Comparison of ENCODE assay signal across 13 mouse cellular contexts in genomic region chr5:51595644-51596043, GRCm38 (mm10). TPM values are rescaled to one million over a fixed set of nuclear protein-coding genes. Genes with fewer than 3 reads are reported as not detected.
DNase-seq lines count a peak whose midpoint lies in the region; ATAC-seq and TF ChIP-seq lines count a peak whose summit lies in the region.
"Had no signal": no experiment of that assay in that cellular context is flagged by ENCODE, and none has a peak within 500 bp of the region (broad histone marks: within the 10 kb centered on the region; RNA-seq: fewer than 3 reads in every experiment).

No protein-coding gene starts in this region.

- peaks cover 4% of the 10 kb centered on the region; the same call in 1 of the 2 replicates for H3K4me1 ChIP-seq in kidney, adult 2 months (ENCODE audit: control insufficient read depth, insufficient read depth, low read length)
- peaks cover 11% of the 10 kb centered on the region for H3K4me1 ChIP-seq in kidney, embryonic 16.5 days (ENCODE audit: insufficient read depth, low read length)
- H3K4me1 ChIP-seq in brown adipose tissue, adult 24 weeks (ENCODE audit: control insufficient read depth, insufficient read depth, insufficient read length, low read length) = no peaks in the 10 kb centered on the region
- H3K4me1 ChIP-seq: forebrain, embryonic 15.5 days; neural tube, embryonic 12.5 days had no signal

- H3K9ac ChIP-seq in kidney, embryonic 16.5 days (replicated peaks; ENCODE audit: low read length) = no peak overlapping the region
- H3K9ac ChIP-seq: forebrain, embryonic 15.5 days; lung, embryonic 14.5 days; neural tube, embryonic 12.5 days; stomach, embryonic 15.5 days had no signal

- no peak for ATAC-seq in kidney, embryonic 16.5 days (ENCODE audit: low FRiP score, low TSS enrichment)
- ATAC-seq: forebrain, embryonic 15.5 days; intestine, postnatal 0 days had no signal

- 73% methylated on average over 9 of the region's 9 CpGs for WGBS in kidney, adult 2 months
- WGBS in kidney, embryonic 16.5 days = 84% methylated on average over 9 of the region's 9 CpGs

- H3K4me2 ChIP-seq in kidney, embryonic 16.5 days (replicated peaks; ENCODE audit: low read depth, low read length) = no peak overlapping the region
- H3K4me2 ChIP-seq: forebrain, embryonic 15.5 days; lung, embryonic 14.5 days; neural tube, embryonic 12.5 days; stomach, embryonic 15.5 days had no signal

- intact Hi-C loops in gastrocnemius, postnatal 14 days (cut with DNase I; ENCODE audit: low total_unique reads) = no loop called here

- no peaks in the 10 kb centered on the region for H3K9me3 ChIP-seq in kidney, embryonic 16.5 days (ENCODE audit: low read length)
- H3K9me3 ChIP-seq: forebrain, embryonic 15.5 days; neural tube, embryonic 12.5 days; stomach, embryonic 15.5 days had no signal

- peak; percentile 52 for DNase-seq in kidney, adult 2 months
- peak; percentile 73 for DNase-seq in gastrocnemius, postnatal 14 days
- peak; percentile 11 for DNase-seq in lung, postnatal 14 days
- DNase-seq in T-cell, adult 2 months (ENCODE audit: low spot score) = no peak
- DNase-seq in layer of hippocampus, adult 9-11 months = no peak
- DNase-seq in layer of hippocampus, postnatal 25 days (ENCODE audit: extremely low spot score in 1 of 2, low spot score in 1 of 2) = no peak
- DNase-seq: lung, embryonic 14.5 days had no signal

- no peaks in the 10 kb centered on the region for H3K36me3 ChIP-seq in kidney, adult 2 months (ENCODE audit: control insufficient read depth, insufficient read depth, low read length)
- no peaks in the 10 kb centered on the region for H3K36me3 ChIP-seq in kidney, embryonic 16.5 days (ENCODE audit: insufficient read depth, low read length)
- H3K36me3 ChIP-seq: forebrain, embryonic 15.5 days; neural tube, embryonic 12.5 days; stomach, embryonic 15.5 days had no signal

- no peak overlapping the region for H3K4me3 ChIP-seq in kidney, adult 2 months (ENCODE audit: insufficient read depth, low read depth, low read length)
- H3K4me3 ChIP-seq in kidney, embryonic 16.5 days (ENCODE audit: low read length) = no peak overlapping the region
- no peak overlapping the region for H3K4me3 ChIP-seq in brown adipose tissue, adult 24 weeks (ENCODE audit: insufficient read depth, low read depth, low read length)
- H3K4me3 ChIP-seq: forebrain, embryonic 15.5 days; neural tube, embryonic 12.5 days; stomach, embryonic 15.5 days had no signal

- TF ChIP-seq CTCF in kidney, adult 2 months (conservative IDR thresholded peaks at IDR 0.05; ENCODE audit: insufficient read depth, insufficient read length, low read depth, low read length) = no peak

- no peaks in the 10 kb centered on the region for H3K27me3 ChIP-seq in kidney, adult 2 months (replicated peaks; ENCODE audit: control insufficient read depth, insufficient read depth, low read length)
- H3K27me3 ChIP-seq in kidney, embryonic 16.5 days (ENCODE audit: insufficient read depth, low read length) = no peaks in the 10 kb centered on the region
- H3K27me3 ChIP-seq: forebrain, embryonic 15.5 days; neural tube, embryonic 12.5 days; stomach, embryonic 15.5 days had no signal

- no peak for TF ChIP-seq POLR2A in kidney, adult 2 months (IDR thresholded peaks at IDR 0.05; ENCODE audit: low read depth, low read length)

- no peak overlapping the region for H3K27ac ChIP-seq in kidney, adult 2 months (ENCODE audit: insufficient read depth, low read depth, low read length)
- H3K27ac ChIP-seq in kidney, embryonic 16.5 days (ENCODE audit: low read length) = no peak overlapping the region
- H3K27ac ChIP-seq in brown adipose tissue, adult 24 weeks (replicated peaks; ENCODE audit: low read depth, low read length) = peak overlapping the region; percentile 74
- H3K27ac ChIP-seq: forebrain, embryonic 15.5 days; neural tube, embryonic 12.5 days; stomach, embryonic 15.5 days had no signal

RNA-seq across cellular contexts. Expression of gene Ppargc1a, which starts 28.1 kb away (rescaled TPM):
- polyA plus RNA-seq in kidney, adult 2 months (2012; rRNA removed) = 23.0 and 23.1 TPM in 2 replicates
- 24.5 and 27.4 TPM in 2 replicates for polyA plus RNA-seq in kidney, embryonic 16.5 days (2015; fragmentation: Nextera tagmentation; extraction: Ambion mirVana)
- 15.7 and 19.8 TPM in 2 replicates for polyA plus RNA-seq in brown adipose tissue, adult 24 weeks (2012; ENCODE audit: insufficient read depth, insufficient read length, missing spikeins)
- total RNA-seq in gastrocnemius, postnatal 14 days (2021) = 10 to 100 TPM; 22.3 to 44.2 TPM
- total RNA-seq in layer of hippocampus, postnatal 25 days (2021) = 10 to 100 TPM; 39.4 to 45.2 TPM

Comparison
In these comparisons a context has a peak if more than half of its experiments do, and no peak if none do; other contexts are left out.
1. DNase-seq: peak in kidney, adult 2 months (single experiment), gastrocnemius, postnatal 14 days (single experiment) and lung, postnatal 14 days (single experiment); none in T-cell, adult 2 months (single experiment), layer of hippocampus, adult 9-11 months (single experiment) and layer of hippocampus, postnatal 25 days (0 of 2).